Mouse (Mus musculus) CH12.LX (cell line): ENCODE measurements around the gene Rab36. TPM values are rescaled to one million over a fixed set of nuclear protein-coding genes. Genes with fewer than 3 reads are reported as not detected.

Source experiments
- DNase-seq: peaks from one replicate; pipeline ENCODE4 v3.0.0-alpha.2; 2013; ENCODE audit errors: extremely low read depth
- H3K27ac ChIP-seq: 2 replicates; pipeline ENCODE4 v1.5.1; 2012; ENCODE audit warnings: low read depth, mild to moderate bottlenecking, control low read depth, moderate library complexity; ENCODE audit not compliant: insufficient read depth
- H3K27me3 ChIP-seq: replicated peaks from 2 replicates; pipeline ENCODE3; 2012; ENCODE audit warnings: inconsistent platforms
- H3K36me3 ChIP-seq, 2 experiments: replicated peaks in 1 of 2; 2 replicates each; pipeline versions ENCODE3 to v1.6.1; 2012; ENCODE audit warnings: inconsistent platforms in 1 of 2, low read length in 1 of 2, mild to moderate bottlenecking in 1 of 2, mixed read lengths in 1 of 2, moderate library complexity in 1 of 2; ENCODE audit not compliant: control insufficient read depth in 1 of 2, insufficient read depth in 1 of 2
- H3K4me1 ChIP-seq, 2 experiments: 2 replicates each; pipeline ENCODE4 v1.6.1; 2012; ENCODE audit warnings: inconsistent platforms in 1 of 2, moderate library complexity in 1 of 2; ENCODE audit not compliant: insufficient read depth in 2 of 2, control insufficient read depth in 1 of 2
- H3K4me2 ChIP-seq: 2 replicates; pipeline ENCODE4 v1.6.1; 2012; ENCODE audit warnings: low read depth, mild to moderate bottlenecking, control low read depth; ENCODE audit not compliant: poor library complexity, insufficient read depth, severe bottlenecking
- H3K4me3 ChIP-seq, 3 experiments: fragments of 150-350 bp in 1 of 3; sonication (generic) in 1 of 3; replicated peaks in 1 of 3; 2 replicates each; pipeline versions ENCODE3 to v1.5.1; 2011 to 2012; ENCODE audit warnings: low read depth in 2 of 3, low read length in 2 of 3, mild to moderate bottlenecking in 2 of 3, moderate library complexity in 2 of 3, control low read depth in 1 of 3, improper control_type of control experiment in 1 of 3, inconsistent platforms in 1 of 3, mixed read lengths in 1 of 3; ENCODE audit not compliant: poor library complexity in 1 of 3
- H3K79me2 ChIP-seq: replicated peaks from 2 replicates; pipeline ENCODE4 v1.6.1; 2012; ENCODE audit warnings: mild to moderate bottlenecking, moderate library complexity; ENCODE audit not compliant: control insufficient read depth, poor library complexity, insufficient read depth, severe bottlenecking; ENCODE audit errors: extremely low read depth
- H3K9ac ChIP-seq: 2 replicates; pipeline ENCODE4 v1.6.1; 2012; ENCODE audit warnings: low read depth, mild to moderate bottlenecking, control low read depth, moderate library complexity; ENCODE audit not compliant: insufficient read depth
- H3K9me3 ChIP-seq: replicated peaks from 2 replicates; pipeline ENCODE3; 2012; ENCODE audit warnings: low read length, inconsistent platforms, mixed read lengths
- CHD1 ChIP-seq: IDR thresholded peaks from 2 replicates; pipeline ENCODE4 v1.6.1; 2012; ENCODE audit warnings: low read depth, low read length, improper control_type of control experiment, inconsistent platforms
- CTCF ChIP-seq, 2 experiments: IDR thresholded peaks in 1 of 2; conservative IDR thresholded peaks in 1 of 2; 2 replicates each; pipeline ENCODE4 v1.5.1; 2011 to 2012; ENCODE audit warnings: low read depth in 2 of 2, low read length in 2 of 2, improper control_type of control experiment in 1 of 2, inconsistent platforms in 1 of 2, mild to moderate bottlenecking in 1 of 2, moderate library complexity in 1 of 2
- EP300 ChIP-seq: IDR thresholded peaks from 2 replicates; pipeline ENCODE4 v1.6.1; 2011; ENCODE audit warnings: low read length, improper control_type of control experiment
- HCFC1 ChIP-seq: IDR thresholded peaks from 2 replicates; pipeline ENCODE4 v1.6.1; 2012; ENCODE audit warnings: low read depth, mild to moderate bottlenecking, inconsistent platforms, low read length, improper control_type of control experiment
- IRF4 ChIP-seq: IDR thresholded peaks from 2 replicates; pipeline ENCODE4 v1.6.1; 2014; ENCODE audit warnings: low read depth, mild to moderate bottlenecking, inconsistent platforms, low read length, improper control_type of control experiment
- KAT2A ChIP-seq: IDR thresholded peaks from 2 replicates; pipeline ENCODE4 v1.6.1; 2012; ENCODE audit warnings: low read length, improper control_type of control experiment, inconsistent platforms; ENCODE audit not compliant: insufficient replicate concordance
- MAFK ChIP-seq: IDR thresholded peaks from 2 replicates; pipeline ENCODE4 v1.6.1; 2011; ENCODE audit warnings: low read length, improper control_type of control experiment; ENCODE audit not compliant: insufficient replicate concordance
- MAX ChIP-seq: IDR thresholded peaks from 2 replicates; pipeline ENCODE4 v1.6.1; 2011; ENCODE audit warnings: low read length, improper control_type of control experiment
- MYC ChIP-seq: IDR thresholded peaks from 2 replicates; pipeline ENCODE4 v1.6.1; 2011; ENCODE audit warnings: low read depth, mild to moderate bottlenecking, improper control_type of control experiment, low read length
- NELFE ChIP-seq: IDR thresholded peaks from 2 replicates; pipeline ENCODE4 v1.6.1; 2011; ENCODE audit warnings: low read depth, low read length, improper control_type of control experiment
- POLR2A ChIP-seq: IDR thresholded peaks from 2 replicates; pipeline ENCODE4 v1.6.1; 2011; ENCODE audit warnings: low read depth, mild to moderate bottlenecking, improper control_type of control experiment, low read length
- POLR2AphosphoS2 ChIP-seq: IDR thresholded peaks from 2 replicates; pipeline ENCODE4 v1.6.1; 2011; ENCODE audit warnings: low read depth, low read length, improper control_type of control experiment
- RAD21 ChIP-seq: IDR thresholded peaks from 2 replicates; pipeline ENCODE4 v1.6.1; 2011; ENCODE audit warnings: low read depth, mild to moderate bottlenecking, low read length, improper control_type of control experiment, moderate library complexity
- RCOR1 ChIP-seq: conservative IDR thresholded peaks from 2 replicates; pipeline ENCODE4 v1.6.1; 2012; ENCODE audit warnings: low read depth, mild to moderate bottlenecking, inconsistent platforms, low read length, improper control_type of control experiment
- SMC3 ChIP-seq: IDR thresholded peaks from 2 replicates; pipeline ENCODE4 v1.6.1; 2011; ENCODE audit warnings: low read depth, low read length, improper control_type of control experiment
- TBP ChIP-seq: conservative IDR thresholded peaks from 2 replicates; pipeline ENCODE4 v1.6.1; 2011; ENCODE audit warnings: low read depth, low read length, improper control_type of control experiment
- TCF12 ChIP-seq: IDR thresholded peaks from 2 replicates; pipeline ENCODE4 v1.6.1; 2014; ENCODE audit warnings: low read depth, mild to moderate bottlenecking, inconsistent platforms, low read length, improper control_type of control experiment
- UBTF ChIP-seq: IDR thresholded peaks from 2 replicates; pipeline ENCODE4 v1.6.1; 2012; ENCODE audit warnings: low read depth, mild to moderate bottlenecking, inconsistent platforms, low read length, improper control_type of control experiment, moderate library complexity
- USF1 ChIP-seq: IDR thresholded peaks from 2 replicates; pipeline ENCODE4 v1.6.1; 2014; ENCODE audit warnings: low read depth, mild to moderate bottlenecking, inconsistent platforms, low read length, improper control_type of control experiment
- USF2 ChIP-seq: conservative IDR thresholded peaks from 2 replicates; pipeline ENCODE4 v1.6.1; 2011; ENCODE audit warnings: low read depth, low read length, improper control_type of control experiment
- ZC3H11A ChIP-seq: IDR thresholded peaks from 2 replicates; pipeline ENCODE4 v1.6.1; 2012; ENCODE audit warnings: low read depth, mild to moderate bottlenecking, inconsistent platforms, low read length, improper control_type of control experiment
- ZMIZ1 ChIP-seq: IDR thresholded peaks from 2 replicates; pipeline ENCODE4 v1.6.1; 2012; ENCODE audit warnings: low read depth, mild to moderate bottlenecking, inconsistent platforms, low read length, improper control_type of control experiment
- dilution Hi-C: fragments of 300-500 bp; cut with MboI; formaldehyde crosslinking; loops from 2 replicates; pipeline ENCODE4 v1.14.3; 2020; ENCODE audit warnings: low sequenced_read_pairs; ENCODE audit not compliant: extremely low pct_unique_long_range_greater_than_20kb, extremely low pct_ligation_motif_present
- in situ Hi-C: fragments of 300-500 bp; cut with MboI; formaldehyde crosslinking; loops from 3 replicates; pipeline ENCODE4 v1.14.3; 2019; ENCODE audit warnings: low sequenced_read_pairs, low pct_ligation_motif_present, low pct_unique_long_range_greater_than_20kb, mixed read lengths
- polyA plus RNA-seq: library from polyadenylated mRNA; unstranded; fragments of >175 nt; gene quantifications from 2 replicates; pipeline ENCODE4 v1.2.1, GENCODE M21; 2012; ENCODE audit warnings: low read depth; ENCODE audit not compliant: insufficient read length
- total RNA-seq, 2 experiments: library from RNA; depleted of rRNA; stranded (reverse); fragments of 300-350 nt in 1 of 2; fragments of >200 nt in 1 of 2; gene quantifications; 2 replicates each; pipeline ENCODE4 v1.2.3; 2012 to 2014

The Rab36 gene
- total and polyA plus RNA-seq, 3 experiments = 0.34 to 1.2 (median 0.59) TPM

GRCm38 (mm10) chr10:75063301-75063965 is 26.6 kb downstream of the Rab36 start:
- no peak for DNase-seq
- H3K27ac ChIP-seq = no peak overlapping the region
- in situ Hi-C loops (loop anchor here (5.0 kb wide), 1 partner anchor 89 kb away; no protein-coding TSS in a partner anchor), dilution Hi-C loops (no loop called here)
- H3K9me3 ChIP-seq = no peaks in the 10 kb centered on the region
- no peaks in the 10 kb centered on the region for H3K27me3 ChIP-seq
- H3K4me3 ChIP-seq = peak overlapping the region; percentile 11 to 33 (median 28)
- no peak overlapping the region; the same call in 1 of the 2 replicates for H3K9ac ChIP-seq
- peaks cover 4 to 42% of the 10 kb centered on the region in 2 experiments for H3K36me3 ChIP-seq
- peak overlapping the region; percentile 53 for H3K4me2 ChIP-seq
- H3K79me2 ChIP-seq = peaks cover 50% of the 10 kb centered on the region
- H3K4me1 ChIP-seq = peaks cover 14 to 72% of the 10 kb centered on the region in 2 experiments
- no peak for TF ChIP-seq UBTF
- TF ChIP-seq RCOR1 = no peak
- no peak for TF ChIP-seq TCF12
- TF ChIP-seq CTCF (conservative IDR thresholded peaks at IDR 0.05 in 1 of 2, IDR thresholded peaks at IDR 0.05 in 1 of 2; ENCODE audit: low read depth in 2 of 2, low read length in 2 of 2) = no peak
- no peak for TF ChIP-seq NELFE
- no peak for TF ChIP-seq IRF4
- TF ChIP-seq TBP = no peak
- no peak for TF ChIP-seq MAFK
- TF ChIP-seq MAX = no peak
- TF ChIP-seq USF2 = no peak
- TF ChIP-seq POLR2AphosphoS2 = no peak
- TF ChIP-seq EP300 = no peak
- TF ChIP-seq MYC = no peak
- TF ChIP-seq POLR2A = no peak

GRCm38 (mm10) chr10:75065691-75066090 is 28.8 kb downstream of the Rab36 start:
- Histone ChIP-seq H3K4me2 (no peak overlapping the region), H3K36me3 (peaks cover 4 to 47% of the 10 kb centered on the region in 2 experiments), H3K27me3 (no peaks in the 10 kb centered on the region), H3K4me3 (no peak overlapping the region), H3K9me3 (no peaks in the 10 kb centered on the region), H3K79me2 (peaks cover 58% of the 10 kb centered on the region)
- dilution Hi-C loops = no loop called here
- TF ChIP-seq ZMIZ1 (no peak), CHD1 (no peak), POLR2A (no peak), EP300 (no peak), UBTF (no peak), HCFC1 (no peak), NELFE (no peak), SMC3 (no peak), RAD21 (no peak), TCF12 (no peak), KAT2A (no peak), USF1 (no peak), ZC3H11A (no peak)
- TF ChIP-seq, all 38 proteins: peak for 0
- in situ Hi-C loops = no loop called here
- H3K9ac ChIP-seq = no peak overlapping the region
- H3K27ac ChIP-seq = no peak overlapping the region
- peaks cover 17 to 88% of the 10 kb centered on the region in 2 experiments for H3K4me1 ChIP-seq
- no peak for DNase-seq
